Mouse (Mus musculus) splenic B cell, adult 2 months (primary cell): ENCODE results near the gene Gpld1.

Source experiments
- DNase-seq: peaks from one replicate; pipeline ENCODE4 v3.0.0-alpha.2; 2011; ENCODE audit warnings: low read depth, low spot score
- H3K27me3 ChIP-seq: 2 replicates; pipeline ENCODE4 v1.6.1; 2012; ENCODE audit warnings: mild to moderate bottlenecking, low read length, moderate library complexity, mixed read lengths; ENCODE audit not compliant: control insufficient read depth, poor library complexity, insufficient read depth, severe bottlenecking
- H3K36me3 ChIP-seq: 2 replicates; pipeline ENCODE4 v1.6.1; 2012; ENCODE audit warnings: mild to moderate bottlenecking, low read length, moderate library complexity, mixed read lengths; ENCODE audit not compliant: control insufficient read depth, poor library complexity, insufficient read depth, severe bottlenecking

Gene Gpld1

GRCm38 (mm10) chr13:24936772-24937107 is 6.2 kb upstream of the Gpld1 start:
- Histone ChIP-seq H3K36me3 (no peaks in the 10 kb centered on the region), H3K27me3 (peaks cover 4% of the 10 kb centered on the region)
- DNase-seq, result no peak

DNA sequence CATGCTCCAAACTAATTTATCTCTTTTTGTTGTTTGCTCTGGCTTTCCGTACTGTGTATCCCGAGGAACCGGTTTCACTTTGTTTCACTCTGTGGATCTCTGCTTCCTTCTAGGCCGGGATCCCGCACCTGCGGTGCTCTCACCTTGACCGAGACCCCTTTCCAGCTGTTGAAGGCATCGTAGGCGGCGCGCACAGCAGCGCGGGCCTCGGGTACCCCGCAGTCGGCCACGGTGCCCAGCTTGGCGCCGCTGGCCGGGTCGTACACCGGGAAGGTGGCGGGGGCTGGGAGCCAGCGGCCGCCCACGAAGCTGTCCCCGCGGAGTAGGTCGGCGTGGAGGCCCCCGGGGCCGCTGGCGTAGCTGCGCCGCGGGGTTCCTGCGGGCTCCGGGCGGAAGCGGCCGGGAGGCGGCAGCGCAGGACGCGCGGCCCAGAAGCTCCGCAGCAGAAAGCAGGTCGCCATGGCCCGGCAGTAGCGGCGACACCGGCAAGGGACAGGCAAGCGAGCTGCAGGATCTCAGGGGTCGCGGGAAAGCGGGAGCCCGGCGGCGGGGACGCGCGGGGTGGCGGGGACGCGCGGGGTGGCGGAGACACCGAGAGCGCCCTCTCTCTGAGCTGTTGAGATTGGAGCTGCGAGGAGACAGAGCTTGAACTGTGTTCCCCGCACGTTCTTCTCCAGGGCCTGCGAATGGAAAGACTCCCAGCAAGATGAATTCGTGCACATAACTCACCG is 5.7 kb upstream of the Gpld1 start, which contains the start of gene Aldh5a1:
Aldh5a1 (minus strand) TSS at position 554 of the 731 bp plus-strand sequence.
- DNase-seq, result peak; percentile 43
- H3K27me3 ChIP-seq, result peaks cover 4% of the 10 kb centered on the region
- H3K36me3 ChIP-seq, result no peaks in the 10 kb centered on the region

- DNase-seq, result no peak
- H3K36me3 ChIP-seq, result no peaks in the 10 kb centered on the region
- peaks cover 4% of the 10 kb centered on the region for H3K27me3 ChIP-seq
Measured at GRCm38 (mm10) chr13:24937839-24938166, 5.1 kb upstream of the Gpld1 start.

- peak; percentile 69 for DNase-seq
- H3K36me3 ChIP-seq, result no peaks in the 10 kb centered on the region
- H3K27me3 ChIP-seq, result peaks cover 4% of the 10 kb centered on the region
Measured at GRCm38 (mm10) chr13:24938683-24939082, 4.3 kb upstream of the Gpld1 start.

DNA sequence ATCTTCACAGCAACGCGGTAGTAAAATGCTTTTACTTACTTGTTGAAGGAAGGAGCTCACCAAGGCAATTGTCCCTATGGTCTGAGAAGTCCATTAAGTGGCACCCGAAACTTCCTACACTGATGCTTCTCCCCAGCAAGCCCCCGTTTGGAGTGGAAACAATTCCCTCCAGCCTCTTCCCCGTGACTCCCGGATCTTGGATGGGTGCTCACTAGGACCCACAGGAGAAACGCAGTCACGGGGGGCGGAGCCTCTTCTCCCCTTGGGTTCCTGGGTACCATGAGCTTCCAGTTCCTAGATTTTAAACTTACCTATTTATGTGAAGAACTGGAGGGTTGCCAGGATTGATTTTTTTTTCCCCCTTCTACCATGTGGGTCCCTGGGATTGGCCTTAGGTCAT is 3.5 kb upstream of the Gpld1 start:
- peaks cover 4% of the 10 kb centered on the region for H3K27me3 ChIP-seq
- no peaks in the 10 kb centered on the region for H3K36me3 ChIP-seq
- no peak for DNase-seq

GRCm38 (mm10) chr13:24943303-24943702 is 351 bp downstream of the Gpld1 start:
- no peak for DNase-seq
- Histone ChIP-seq H3K27me3 (peaks cover 4% of the 10 kb centered on the region; the same call in 1 of the 2 replicates), H3K36me3 (no peaks in the 10 kb centered on the region)

DNA sequence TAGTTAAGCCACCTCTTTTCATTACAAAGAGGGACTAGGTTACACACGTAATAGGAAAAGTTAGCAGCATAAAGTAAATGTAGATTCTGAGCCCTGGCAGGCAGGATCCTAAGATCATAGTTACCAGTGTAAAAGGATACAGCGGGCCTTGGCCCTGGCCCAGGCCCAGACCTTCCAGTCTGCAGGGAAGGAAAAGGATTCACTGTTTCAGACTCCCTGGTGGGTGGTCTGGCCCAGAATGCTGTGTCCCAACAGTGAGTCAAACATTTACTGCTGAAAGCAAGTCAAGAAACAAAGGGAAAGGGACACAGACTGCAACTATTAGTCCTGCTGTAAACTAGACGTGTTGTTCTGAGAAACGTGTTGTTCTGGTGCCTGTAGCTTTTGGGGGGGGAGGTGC is 2.6 kb downstream of the Gpld1 start:
- Histone ChIP-seq H3K27me3 (no peaks in the 10 kb centered on the region), H3K36me3 (no peaks in the 10 kb centered on the region)
- DNase-seq, result no peak

DNA sequence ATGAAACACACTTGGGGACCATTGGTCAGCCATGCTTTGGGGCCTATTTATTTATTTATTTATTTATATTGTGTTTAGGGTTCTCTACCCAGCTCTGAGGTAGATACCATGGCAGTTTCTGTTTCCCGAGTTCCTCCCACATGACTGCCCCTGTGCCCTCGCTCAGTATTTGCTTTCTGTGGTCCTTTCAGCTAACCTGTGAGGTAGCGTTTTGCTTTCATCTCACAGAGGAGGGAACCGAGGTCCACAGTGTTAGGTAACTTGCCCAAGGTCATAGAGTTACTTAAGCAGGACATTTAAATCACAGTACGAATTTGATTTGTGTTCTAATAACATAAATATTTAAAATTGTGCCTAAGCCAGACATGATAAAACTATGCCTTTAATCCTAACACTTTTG is 4.2 kb downstream of the Gpld1 start:
- Histone ChIP-seq H3K27me3 (no peaks in the 10 kb centered on the region), H3K36me3 (no peaks in the 10 kb centered on the region)
- no peak for DNase-seq

GRCm38 (mm10) chr13:24948870-24949269 is 5.9 kb downstream of the Gpld1 start:
- DNase-seq, result no peak
- Histone ChIP-seq H3K36me3 (no peaks in the 10 kb centered on the region), H3K27me3 (no peaks in the 10 kb centered on the region)

- Histone ChIP-seq H3K36me3 (no peaks in the 10 kb centered on the region), H3K27me3 (no peaks in the 10 kb centered on the region)
- DNase-seq, result no peak
Measured at GRCm38 (mm10) chr13:24952659-24953058, 9.7 kb downstream of the Gpld1 start.

- no peaks in the 10 kb centered on the region for H3K36me3 ChIP-seq
- DNase-seq, result no peak
- no peaks in the 10 kb centered on the region for H3K27me3 ChIP-seq
Measured at GRCm38 (mm10) chr13:24955091-24955490, 12.1 kb downstream of the Gpld1 start.

- Histone ChIP-seq H3K36me3 (no peaks in the 10 kb centered on the region), H3K27me3 (no peaks in the 10 kb centered on the region)
- no peak for DNase-seq
Measured at GRCm38 (mm10) chr13:24955500-24955899, 12.5 kb downstream of the Gpld1 start.

GRCm38 (mm10) chr13:24958671-24959070 is 15.7 kb downstream of the Gpld1 start:
- no peak for DNase-seq
- Histone ChIP-seq H3K27me3 (no peaks in the 10 kb centered on the region), H3K36me3 (no peaks in the 10 kb centered on the region)

GRCm38 (mm10) chr13:24960084-24960483 is 17.1 kb downstream of the Gpld1 start:
- H3K36me3 ChIP-seq, result no peaks in the 10 kb centered on the region
- H3K27me3 ChIP-seq, result no peaks in the 10 kb centered on the region; the same call in 1 of the 2 replicates
- no peak for DNase-seq

DNA sequence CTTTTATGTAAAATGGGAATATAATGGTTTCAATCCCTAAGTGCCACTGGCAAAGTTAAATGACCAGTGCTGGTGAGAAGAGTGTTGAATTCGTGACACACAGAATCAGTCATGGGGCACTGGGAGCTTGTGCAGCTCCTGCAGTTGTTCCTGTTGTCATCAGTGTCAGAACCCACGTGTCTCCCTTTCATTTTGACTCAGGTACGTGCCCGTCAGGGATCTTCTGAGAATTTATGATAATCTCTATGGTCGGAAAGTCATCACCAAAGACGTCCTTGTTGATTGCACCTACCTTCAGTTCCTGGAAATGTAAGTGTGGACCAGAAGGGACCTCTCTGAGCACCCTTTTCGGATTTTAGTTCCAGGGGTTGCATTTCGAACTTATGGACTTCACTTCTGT is 19.2 kb downstream of the Gpld1 start:
- no peak for DNase-seq
- H3K36me3 ChIP-seq, result no peaks in the 10 kb centered on the region

More for the DNA sequence above, 19.2 kb downstream of the Gpld1 start:
- H3K27me3 ChIP-seq, result no peaks in the 10 kb centered on the region; the same call in 1 of the 2 replicates
